Mouse (Mus musculus): Measurements from ENCODE around the gene Tgm1. TPM values are rescaled to one million over a fixed set of nuclear protein-coding genes. Genes with fewer than 3 reads are reported as not detected.

The Tgm1 gene
- polyA plus RNA-seq, 1 experiment from 2014 or later = 2.1 TPM

GRCm38 (mm10) chr14:55659960-55660573 is 53.7 kb downstream of the Tgm1 start, which contains the start of gene Mdp1:
Gene Mdp1 (minus strand): TSS chr14:55660508.
- H3K4me3 ChIP-seq = peak within 1 kb of the TSS; percentile 69
- H3K4me1 ChIP-seq = peaks cover 23% of the 10 kb centered on the region
- ATAC-seq = peak; percentile 94
- H3K27ac ChIP-seq = peak within 1 kb of the TSS; percentile 70
- H3K36me3 ChIP-seq = peaks cover 43% of the 10 kb centered on the region
- H3K9me3 ChIP-seq (replicated peaks) = no peaks in the 10 kb centered on the region
- peak within 1 kb of the TSS; percentile 75 for H3K9ac ChIP-seq
- H3K27me3 ChIP-seq (replicated peaks) = no peaks in the 10 kb centered on the region
- WGBS (ENCODE audit: insufficient replicate concordance) = under 1% methylated on average over 39 of the region's 39 CpGs
- H3K4me2 ChIP-seq = peak within 1 kb of the TSS; percentile 68

GRCm38 (mm10) chr14:55658011-55658410 is 55.7 kb downstream of the Tgm1 start:
- Histone ChIP-seq H3K4me1 (peaks cover 23% of the 10 kb centered on the region), H3K4me3 (no peak overlapping the region), H3K36me3 (peaks cover 33% of the 10 kb centered on the region), H3K27me3 (replicated peaks) (no peaks in the 10 kb centered on the region), H3K27ac (no peak overlapping the region), H3K9ac (no peak overlapping the region), H3K9me3 (replicated peaks) (no peaks in the 10 kb centered on the region), H3K4me2 (no peak overlapping the region)
- 88% methylated on average over 5 of the region's 5 CpGs for WGBS (ENCODE audit: insufficient replicate concordance)
- no peak for ATAC-seq

- Histone ChIP-seq H3K9ac (no peak overlapping the region), H3K36me3 (peaks cover 24% of the 10 kb centered on the region), H3K27me3 (replicated peaks) (no peaks in the 10 kb centered on the region; the same call in 1 of the 2 replicates), H3K4me1 (peaks cover 23% of the 10 kb centered on the region), H3K27ac (no peak overlapping the region), H3K4me2 (no peak overlapping the region), H3K4me3 (no peak overlapping the region), H3K9me3 (replicated peaks) (no peaks in the 10 kb centered on the region)
- no peak for ATAC-seq
- 72% methylated on average over 3 of the region's 3 CpGs for WGBS (ENCODE audit: insufficient replicate concordance)
These were observed 56.8 kb downstream of the Tgm1 start for GRCm38 (mm10) chr14:55656935-55657334.

DNA sequence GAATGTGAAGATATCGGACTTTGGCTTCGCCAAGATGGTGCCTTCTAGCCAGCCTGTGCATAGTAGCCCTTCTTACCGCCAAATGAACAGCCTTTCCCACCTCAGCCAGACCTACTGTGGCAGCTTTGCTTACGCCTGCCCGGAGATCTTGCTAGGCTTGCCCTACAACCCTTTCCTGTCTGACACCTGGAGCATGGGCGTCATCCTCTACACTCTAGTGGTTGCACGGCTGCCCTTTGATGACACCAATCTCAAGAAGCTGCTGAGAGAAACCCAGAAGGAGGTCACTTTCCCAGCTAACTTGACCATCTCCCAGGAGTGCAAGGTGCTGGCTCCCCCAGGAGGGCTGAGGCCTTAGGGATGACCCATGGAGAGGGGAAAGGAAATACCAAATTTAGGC is 62.2 kb downstream of the Tgm1 start:
- Histone ChIP-seq H3K36me3 (peaks cover 8% of the 10 kb centered on the region), H3K9ac (no peak overlapping the region), H3K27me3 (replicated peaks) (no peaks in the 10 kb centered on the region; the same call in none of the 2 replicates), H3K4me1 (peaks cover 2% of the 10 kb centered on the region), H3K27ac (no peak overlapping the region), H3K4me3 (no peak overlapping the region), H3K4me2 (no peak overlapping the region), H3K9me3 (replicated peaks) (no peaks in the 10 kb centered on the region)
- no peak for ATAC-seq
- 77% methylated on average over 7 of the region's 7 CpGs for WGBS (ENCODE audit: insufficient replicate concordance)

Other genes with a start within 250 kb of the Tgm1 start
- 76.6 and 77.0 TPM in 2 replicates for gene Dhrs4, start 235.2 kb downstream of the Tgm1 start, polyA plus RNA-seq (2016; fragmentation: Nextera tagmentation; extraction: Ambion mirVana)
- gene Carmil3, start 223.3 kb downstream of the Tgm1 start, polyA plus RNA-seq (2016; fragmentation: Nextera tagmentation; extraction: Ambion mirVana) = 0.91 and 1.8 TPM in 2 replicates
- gene Cpne6, start 203.5 kb downstream of the Tgm1 start, polyA plus RNA-seq (2016; fragmentation: Nextera tagmentation; extraction: Ambion mirVana) = 0.13 TPM in 1 of 2 replicates, not detected in the other
- not detected in 2 replicates for gene Nrl, start 188.9 kb downstream of the Tgm1 start, polyA plus RNA-seq (2016; fragmentation: Nextera tagmentation; extraction: Ambion mirVana)
- gene Pck2, start 173.7 kb downstream of the Tgm1 start, polyA plus RNA-seq (2016; fragmentation: Nextera tagmentation; extraction: Ambion mirVana) = 35.5 and 37.4 TPM in 2 replicates
- gene Dcaf11, start 153.9 kb downstream of the Tgm1 start, polyA plus RNA-seq (2016; fragmentation: Nextera tagmentation; extraction: Ambion mirVana) = 57.1 and 60.3 TPM in 2 replicates
- gene A730061H03Rik, start 153.5 kb downstream of the Tgm1 start, polyA plus RNA-seq (2016; fragmentation: Nextera tagmentation; extraction: Ambion mirVana) = 1.9 and 2.7 TPM in 2 replicates
- 0.63 and 0.75 TPM in 2 replicates for gene Fitm1, start 138.3 kb downstream of the Tgm1 start, polyA plus RNA-seq (2016; fragmentation: Nextera tagmentation; extraction: Ambion mirVana)
- 108 and 111 TPM in 2 replicates for gene Psme1, start 135.8 kb downstream of the Tgm1 start, polyA plus RNA-seq (2016; fragmentation: Nextera tagmentation; extraction: Ambion mirVana)
- gene Emc9, start 128.6 kb downstream of the Tgm1 start, polyA plus RNA-seq (2016; fragmentation: Nextera tagmentation; extraction: Ambion mirVana) = 28.7 and 32.9 TPM in 2 replicates
- gene Psme2, start 122.8 kb downstream of the Tgm1 start, polyA plus RNA-seq (2016; fragmentation: Nextera tagmentation; extraction: Ambion mirVana) = 221 and 222 TPM in 2 replicates
- gene Rnf31, start 122.2 kb downstream of the Tgm1 start, polyA plus RNA-seq (2016; fragmentation: Nextera tagmentation; extraction: Ambion mirVana) = 14.2 and 15.7 TPM in 2 replicates
- gene Irf9, start 110.4 kb downstream of the Tgm1 start, polyA plus RNA-seq (2016; fragmentation: Nextera tagmentation; extraction: Ambion mirVana) = 14.4 and 15.3 TPM in 2 replicates
- gene Rec8, start 95.9 kb downstream of the Tgm1 start, polyA plus RNA-seq (2016; fragmentation: Nextera tagmentation; extraction: Ambion mirVana) = 1.8 and 3.2 TPM in 2 replicates
- gene Ipo4, start 78.0 kb downstream of the Tgm1 start, polyA plus RNA-seq (2016; fragmentation: Nextera tagmentation; extraction: Ambion mirVana) = 46.0 and 48.8 TPM in 2 replicates
- 1.8 and 2.8 TPM in 2 replicates for gene Gm49378, start 76.0 kb downstream of the Tgm1 start, polyA plus RNA-seq (2016; fragmentation: Nextera tagmentation; extraction: Ambion mirVana)
- gene Tm9sf1, start 70.1 kb downstream of the Tgm1 start, polyA plus RNA-seq (2016; fragmentation: Nextera tagmentation; extraction: Ambion mirVana) = 64.9 and 69.7 TPM in 2 replicates
- gene Tssk4, start 63.7 kb downstream of the Tgm1 start, polyA plus RNA-seq (2016; fragmentation: Nextera tagmentation; extraction: Ambion mirVana) = 0.18 and 0.30 TPM in 2 replicates
- gene Mdp1, start 53.4 kb downstream of the Tgm1 start, polyA plus RNA-seq (2016; fragmentation: Nextera tagmentation; extraction: Ambion mirVana) = 27.5 and 28.1 TPM in 2 replicates
- 36.8 and 39.1 TPM in 2 replicates for gene Gmpr2, start 42.0 kb downstream of the Tgm1 start, polyA plus RNA-seq (2016; fragmentation: Nextera tagmentation; extraction: Ambion mirVana)
- gene Nedd8, start 41.8 kb downstream of the Tgm1 start, polyA plus RNA-seq (2016; fragmentation: Nextera tagmentation; extraction: Ambion mirVana) = 322 and 329 TPM in 2 replicates
- gene Tinf2, start 32.1 kb downstream of the Tgm1 start, polyA plus RNA-seq (2016; fragmentation: Nextera tagmentation; extraction: Ambion mirVana) = 31.9 and 32.2 TPM in 2 replicates
- 18.3 and 18.9 TPM in 2 replicates for gene Rabggta, start 8.3 kb upstream of the Tgm1 start, polyA plus RNA-seq (2016; fragmentation: Nextera tagmentation; extraction: Ambion mirVana)
- gene Dhrs1, start 31.8 kb upstream of the Tgm1 start, polyA plus RNA-seq (2016; fragmentation: Nextera tagmentation; extraction: Ambion mirVana) = 34.3 and 35.2 TPM in 2 replicates
- gene Nop9, start 31.8 kb upstream of the Tgm1 start, polyA plus RNA-seq (2016; fragmentation: Nextera tagmentation; extraction: Ambion mirVana) = 56.0 and 59.4 TPM in 2 replicates
- 10.7 and 11.2 TPM in 2 replicates for gene Cideb, start 44.5 kb upstream of the Tgm1 start, polyA plus RNA-seq (2016; fragmentation: Nextera tagmentation; extraction: Ambion mirVana)
- 1.3 and 1.8 TPM in 2 replicates for gene Ltb4r2, start 47.5 kb upstream of the Tgm1 start, polyA plus RNA-seq (2016; fragmentation: Nextera tagmentation; extraction: Ambion mirVana)
- gene Ltb4r1, start 52.0 kb upstream of the Tgm1 start, polyA plus RNA-seq (2016; fragmentation: Nextera tagmentation; extraction: Ambion mirVana) = 3.1 and 3.6 TPM in 2 replicates
- 2.9 and 3.6 TPM in 2 replicates for gene Adcy4, start 70.2 kb upstream of the Tgm1 start, polyA plus RNA-seq (2016; fragmentation: Nextera tagmentation; extraction: Ambion mirVana)
- gene Ripk3, start 74.9 kb upstream of the Tgm1 start, polyA plus RNA-seq (2016; fragmentation: Nextera tagmentation; extraction: Ambion mirVana) = 29.1 and 30.0 TPM in 2 replicates
- 3.3 and 5.3 TPM in 2 replicates for gene Nfatc4, start 109.2 kb upstream of the Tgm1 start, polyA plus RNA-seq (2016; fragmentation: Nextera tagmentation; extraction: Ambion mirVana)
- 7.0 and 8.2 TPM in 2 replicates for gene Nynrin, start 140.1 kb upstream of the Tgm1 start, polyA plus RNA-seq (2016; fragmentation: Nextera tagmentation; extraction: Ambion mirVana)
- 0.25 TPM in 2 replicates for gene Cbln3, start 170.5 kb upstream of the Tgm1 start, polyA plus RNA-seq (2016; fragmentation: Nextera tagmentation; extraction: Ambion mirVana)
- gene Khnyn, start 171.0 kb upstream of the Tgm1 start, polyA plus RNA-seq (2016; fragmentation: Nextera tagmentation; extraction: Ambion mirVana) = 12.8 and 13.0 TPM in 2 replicates
- 14.0 and 15.3 TPM in 2 replicates for gene Sdr39u1, start 186.4 kb upstream of the Tgm1 start, polyA plus RNA-seq (2016; fragmentation: Nextera tagmentation; extraction: Ambion mirVana)
- gene Cma1, start 230.7 kb upstream of the Tgm1 start, polyA plus RNA-seq (2016; fragmentation: Nextera tagmentation; extraction: Ambion mirVana) = not detected in 2 replicates
- not detected in 2 replicates for gene Cma2, start 237.1 kb upstream of the Tgm1 start, polyA plus RNA-seq (2016; fragmentation: Nextera tagmentation; extraction: Ambion mirVana)